Comparison of ENCODE assay signal across 31 mouse cellular contexts in genomic region chr5:72781776-72782175, GRCm38 (mm10). TPM values are rescaled to one million over a fixed set of nuclear protein-coding genes. Genes with fewer than 3 reads are reported as not detected.
DNase-seq lines count a peak whose midpoint lies in the region; ATAC-seq and TF ChIP-seq lines count a peak whose summit lies in the region.
"Had no signal": no experiment of that assay in that cellular context is flagged by ENCODE, and none has a peak within 500 bp of the region (broad histone marks: within the 10 kb centered on the region; RNA-seq: fewer than 3 reads in every experiment).

No protein-coding gene starts in this region.

- H3K27me3 ChIP-seq in forebrain, embryonic 13.5 days, result no peaks in the 10 kb centered on the region
- H3K27me3 ChIP-seq in forebrain, embryonic 16.5 days (replicated peaks; ENCODE audit: control insufficient read depth, insufficient read depth, low read length), result no peaks in the 10 kb centered on the region
- no peaks in the 10 kb centered on the region for H3K27me3 ChIP-seq in lung, postnatal 0 days (replicated peaks; ENCODE audit: insufficient read depth, low read length)
- H3K27me3 ChIP-seq: embryonic facial prominence, embryonic 13.5 days; Patski had no signal

- H3K27ac ChIP-seq in forebrain, embryonic 13.5 days, result no peak overlapping the region
- H3K27ac ChIP-seq in forebrain, embryonic 16.5 days (ENCODE audit: low read length), result no peak overlapping the region
- no peak overlapping the region for H3K27ac ChIP-seq in lung, postnatal 0 days (ENCODE audit: low read length)
- H3K27ac ChIP-seq in macrophage, result peak overlapping the region; percentile 62
- H3K27ac ChIP-seq: embryonic facial prominence, embryonic 10.5 days; embryonic facial prominence, embryonic 13.5 days; hindbrain, embryonic 14.5 days; hindbrain, postnatal 0 days had no signal

- no peak for TF ChIP-seq EP300 in lung, postnatal 0 days (IDR thresholded peaks at IDR 0.05)

- intact Hi-C loops in gastrocnemius, postnatal 14 days (cut with DNase I; ENCODE audit: low total_unique reads), result no loop called here

- no peaks in the 10 kb centered on the region for H3K9me3 ChIP-seq in forebrain, embryonic 13.5 days (replicated peaks)
- no peaks in the 10 kb centered on the region for H3K9me3 ChIP-seq in forebrain, embryonic 16.5 days (ENCODE audit: control insufficient read depth, low read length)
- no peaks in the 10 kb centered on the region for H3K9me3 ChIP-seq in lung, postnatal 0 days (ENCODE audit: low read length)
- H3K9me3 ChIP-seq: embryonic facial prominence, embryonic 10.5 days; embryonic facial prominence, embryonic 13.5 days had no signal

- peaks cover 6% of the 10 kb centered on the region; the same call in 1 of the 2 replicates for H3K79me2 ChIP-seq in macrophage (ENCODE audit: inconsistent target)

- H3K4me2 ChIP-seq in forebrain, embryonic 13.5 days, result no peak overlapping the region
- H3K4me2 ChIP-seq in forebrain, embryonic 16.5 days (ENCODE audit: low read length), result no peak overlapping the region
- H3K4me2 ChIP-seq in lung, postnatal 0 days (replicated peaks; ENCODE audit: low read depth, low read length), result no peak overlapping the region
- H3K4me2 ChIP-seq: embryonic facial prominence, embryonic 13.5 days; heart, embryonic 11.5 days; hindbrain, embryonic 14.5 days had no signal

- TF ChIP-seq CTCF in lung, postnatal 0 days (IDR thresholded peaks at IDR 0.05), result no peak

- H3K36me3 ChIP-seq in forebrain, embryonic 13.5 days (ENCODE audit: poor library complexity, severe bottlenecking), result no peaks in the 10 kb centered on the region
- H3K36me3 ChIP-seq in forebrain, embryonic 16.5 days (ENCODE audit: control insufficient read depth, insufficient read depth), result no peaks in the 10 kb centered on the region
- no peaks in the 10 kb centered on the region for H3K36me3 ChIP-seq in lung, postnatal 0 days (ENCODE audit: insufficient read depth, low read length)
- peaks cover 59% of the 10 kb centered on the region for H3K36me3 ChIP-seq in macrophage (ENCODE audit: inconsistent target)
- H3K36me3 ChIP-seq: embryonic facial prominence, embryonic 10.5 days; embryonic facial prominence, embryonic 13.5 days had no signal

- peak; percentile 36; the same call in 1 of the 2 replicates for ATAC-seq in forebrain, embryonic 13.5 days
- no peak for ATAC-seq in forebrain, embryonic 16.5 days
- ATAC-seq in lung, postnatal 0 days, result no peak; the same call in 1 of the 2 replicates
- ATAC-seq: CD4-positive, CD25-positive, alpha-beta regulatory T cell, adult 4 months; forebrain, embryonic 14.5 days; hindbrain, postnatal 0 days; inflammation-experienced regulatory T-cells, adult 6 months; intestine, embryonic 16.5 days; Patski had no signal

- H3K4me3 ChIP-seq in forebrain, embryonic 13.5 days, result no peak overlapping the region
- H3K4me3 ChIP-seq in forebrain, embryonic 16.5 days (replicated peaks; ENCODE audit: low read length), result no peak overlapping the region
- H3K4me3 ChIP-seq in lung, postnatal 0 days (ENCODE audit: low read depth, low read length), result no peak overlapping the region
- no peak overlapping the region for H3K4me3 ChIP-seq in macrophage (ENCODE audit: inconsistent target)
- H3K4me3 ChIP-seq: embryonic facial prominence, embryonic 10.5 days; embryonic facial prominence, embryonic 13.5 days; erythroblast, embryonic 14.5 days had no signal

- no peak overlapping the region for H3K9ac ChIP-seq in forebrain, embryonic 13.5 days
- no peak overlapping the region for H3K9ac ChIP-seq in forebrain, embryonic 16.5 days (replicated peaks; ENCODE audit: low read depth, low read length)
- no peak overlapping the region for H3K9ac ChIP-seq in lung, postnatal 0 days (replicated peaks; ENCODE audit: low read depth)
- H3K9ac ChIP-seq: embryonic facial prominence, embryonic 13.5 days; hindbrain, embryonic 14.5 days had no signal

- 84% methylated on average over 11 of the region's 11 CpGs for WGBS in forebrain, embryonic 13.5 days
- WGBS in forebrain, embryonic 16.5 days, result 80% methylated on average over 11 of the region's 11 CpGs
- 57% methylated on average over 11 of the region's 11 CpGs for WGBS in lung, postnatal 0 days
- 76% methylated on average over 11 of the region's 11 CpGs for WGBS in macrophage (ENCODE audit: missing documents)

- H3K4me1 ChIP-seq in forebrain, embryonic 13.5 days, result no peaks in the 10 kb centered on the region
- no peaks in the 10 kb centered on the region for H3K4me1 ChIP-seq in forebrain, embryonic 16.5 days (replicated peaks; ENCODE audit: control insufficient read depth, insufficient read depth, low read length)
- no peaks in the 10 kb centered on the region for H3K4me1 ChIP-seq in lung, postnatal 0 days (ENCODE audit: insufficient read depth, low read depth, low read length)
- H3K4me1 ChIP-seq: embryonic facial prominence, embryonic 10.5 days; embryonic facial prominence, embryonic 13.5 days had no signal

- peak; percentile 12 for DNase-seq in lung, postnatal 0 days (ENCODE audit: low spot score)
- DNase-seq in lung, postnatal 4 days, result no peak
- DNase-seq in gastrocnemius, postnatal 14 days, result no peak
- DNase-seq: adrenal gland, adult 2 months; adrenal gland, postnatal 14 days; B cell, adult 2 months; cerebellum, adult 11-12 months; cerebellum, adult 8-10 months; cerebellum, postnatal 10 days; cerebellum, postnatal 36 days; embryo, embryonic 11 days; gastrocnemius, postnatal 10 days; heart, postnatal 10 days; heart, postnatal 4 days; kidney, adult 18-20 months had no signal

RNA-seq across cellular contexts. Expression of gene Txk, which starts 29.2 kb away (rescaled TPM):
- polyA plus RNA-seq in forebrain, embryonic 13.5 days (2015; fragmentation: Nextera tagmentation; extraction: Ambion mirVana), result 0.08 TPM in 1 of 2 replicates, not detected in the other
- 0.13 TPM in 1 of 2 replicates, not detected in the other for polyA plus RNA-seq in forebrain, embryonic 16.5 days (2015; fragmentation: Nextera tagmentation; extraction: Ambion mirVana)
- 0.19 and 0.32 TPM in 2 replicates for polyA plus RNA-seq in lung, postnatal 0 days (2015; fragmentation: Nextera tagmentation; extraction: Ambion mirVana)
- total RNA-seq in macrophage (2018; cell fraction: chromatin; rRNA removed), result 10 to 100 TPM in 10 of 26 experiments, 1 to 10 TPM in 16; 2.0 to 22.4 (median 7.5) TPM
- total RNA-seq in macrophage (2018; cell fraction: cytosol; rRNA removed), result under 1 TPM; 0.03 to 0.77 (median 0.22) TPM
- 10 to 100 TPM in 5 of 26 experiments, 1 to 10 TPM in 21; 1.2 to 19.6 (median 6.6) TPM for total RNA-seq in macrophage (2018; cell fraction: nucleus; rRNA removed)
- 0.06 to 0.37 TPM (median 0.27 TPM) in 3 replicates for polyA plus RNA-seq in macrophage (2018)
- under 1 TPM in 1 of 2 experiments, not detected in 1; 0.04 TPM for total RNA-seq in gastrocnemius, postnatal 14 days (2021)
- total RNA-seq: adrenal gland, postnatal 14 days; gastrocnemius, adult 18-20 months; gastrocnemius, postnatal 10 days had no signal
- polyA plus RNA-seq: adrenal gland, adult 2 months; embryonic facial prominence, embryonic 10.5 days; erythroblast, embryonic 14.5 days; forebrain, embryonic 14.5 days; hindbrain, embryonic 11.5 days had no signal
